Mouse (Mus musculus): ENCODE data around the gene Nicn1.
"Not testable (repeated sequence)": the region's sequence is repeated elsewhere in the genome, so short reads cannot be mapped to it uniquely, and the experiment has no call there.

Gene Nicn1

GRCm38 (mm10) chr9:108278697-108279450 lies 11.4 kb upstream of the Nicn1 start:
- in situ Hi-C loops (cut with MboI): no loop called here

GRCm38 (mm10) chr9:108280071-108280828 lies 10.0 kb upstream of the Nicn1 start:
- in situ Hi-C loops (cut with MboI): no loop called here

GRCm38 (mm10) chr9:108284410-108284809 lies 5.8 kb upstream of the Nicn1 start:
- in situ Hi-C loops (cut with MboI): no loop called here

- in situ Hi-C loops (cut with MboI): not testable (repeated sequence)
Observed at GRCm38 (mm10) chr9:108287526-108288238, 2.5 kb upstream of the Nicn1 start.

- in situ Hi-C loops (cut with MboI): no loop called here
Observed at GRCm38 (mm10) chr9:108289347-108289746, 882 bp upstream of the Nicn1 start.

- in situ Hi-C loops (cut with MboI): no loop called here
Observed at GRCm38 (mm10) chr9:108290773-108291172, 544 bp downstream of the Nicn1 start.

- in situ Hi-C loops (cut with MboI): no loop called here
Observed at GRCm38 (mm10) chr9:108296453-108297355, 6.5 kb downstream of the Nicn1 start, which contains the start of gene Amt. Gene Amt, plus strand, starts transcription at chr9:108296853.

GRCm38 (mm10) chr9:108301853-108302252 lies 11.6 kb downstream of the Nicn1 start:
- in situ Hi-C loops (cut with MboI): no loop called here

GRCm38 (mm10) chr9:108304716-108305115 lies 14.5 kb downstream of the Nicn1 start:
- in situ Hi-C loops (cut with MboI): loop anchor here (5.0 kb wide), 1 partner anchor 43 kb away; the partner anchor contains the start of gene Usp4

GRCm38 (mm10) chr9:108305170-108305569 lies 14.9 kb downstream of the Nicn1 start:
- in situ Hi-C loops (cut with MboI): loop anchor here (5.0 kb wide), 1 partner anchor 42 kb away; the partner anchor contains the start of gene Usp4

GRCm38 (mm10) chr9:108305629-108306520 lies 15.6 kb downstream of the Nicn1 start, which contains the start of the genes Rhoa and Tcta:
Gene Rhoa, plus strand, starts transcription at chr9:108306129.
Gene Tcta, minus strand, starts transcription at chr9:108306160.
- in situ Hi-C loops (cut with MboI): loop anchor here (5.0 kb wide), 1 partner anchor 41 kb away; the partner anchor contains the start of gene Usp4

- in situ Hi-C loops (cut with MboI): loop anchor here (5.0 kb wide), 1 partner anchor 41 kb away; the partner anchor contains the start of gene Usp4
Observed at GRCm38 (mm10) chr9:108306571-108306980, 16.3 kb downstream of the Nicn1 start.

- in situ Hi-C loops (cut with MboI): loop anchor here (5.0 kb wide), 1 partner anchor 40 kb away; the partner anchor contains the start of gene Usp4
Observed at GRCm38 (mm10) chr9:108307021-108307807, 17.0 kb downstream of the Nicn1 start.

GRCm38 (mm10) chr9:108308141-108308540 lies 17.9 kb downstream of the Nicn1 start:
- in situ Hi-C loops (cut with MboI): loop anchor here (5.0 kb wide), 1 partner anchor 39 kb away; the partner anchor contains the start of gene Usp4

- in situ Hi-C loops (cut with MboI): no loop called here
Observed at GRCm38 (mm10) chr9:108317572-108317971, 27.3 kb downstream of the Nicn1 start.

GRCm38 (mm10) chr9:108318462-108318861 lies 28.2 kb downstream of the Nicn1 start:
- in situ Hi-C loops (cut with MboI): no loop called here

- in situ Hi-C loops (cut with MboI): not testable (repeated sequence)
Observed at GRCm38 (mm10) chr9:108322054-108322453, 31.8 kb downstream of the Nicn1 start.

GRCm38 (mm10) chr9:108324784-108325183 lies 34.6 kb downstream of the Nicn1 start:
- in situ Hi-C loops (cut with MboI): no loop called here

- in situ Hi-C loops (cut with MboI): no loop called here
Observed at GRCm38 (mm10) chr9:108325811-108326210, 35.6 kb downstream of the Nicn1 start.
